ENCODE assay signal across 10 mouse cellular contexts in the genomic region with DNA sequence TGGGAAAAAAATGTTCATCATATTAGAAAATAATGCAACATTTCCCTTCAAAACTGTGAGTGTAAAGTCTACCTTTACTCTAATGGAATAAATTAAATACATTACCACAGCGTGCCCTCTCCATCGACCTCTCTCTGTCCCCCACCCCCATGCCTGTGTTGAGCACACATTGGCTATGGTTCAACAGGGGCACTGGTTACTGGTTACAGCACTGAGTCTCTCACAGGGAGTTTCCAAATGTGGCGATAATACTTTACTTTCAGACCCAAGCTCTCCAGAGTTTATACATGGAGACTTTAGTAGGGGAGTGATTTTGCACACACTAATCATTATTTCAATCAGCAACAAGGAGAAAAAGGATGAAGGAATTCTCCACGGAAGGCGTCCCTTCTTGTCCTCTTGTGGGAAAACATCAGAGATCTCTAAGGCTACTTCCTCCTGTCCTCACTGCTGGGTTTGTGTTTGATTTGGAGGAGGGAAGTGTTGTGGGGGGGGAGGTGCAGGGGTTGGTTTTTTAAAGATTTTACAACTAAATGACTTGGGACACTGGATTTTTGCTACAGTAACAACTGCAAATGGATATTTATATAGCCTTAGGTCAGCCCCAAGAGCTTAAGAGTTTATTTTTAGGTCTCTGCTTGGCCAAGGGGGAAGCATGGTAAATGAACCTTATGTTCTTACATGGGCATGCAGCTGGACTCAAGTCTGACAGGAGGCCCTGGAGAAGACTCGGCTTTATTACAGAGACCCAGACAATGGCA.
DNase-seq lines count a peak whose midpoint lies in the region; ATAC-seq and TF ChIP-seq lines count a peak whose summit lies in the region.
"Had no signal": no experiment of that assay in that cellular context is flagged by ENCODE, and none has a peak within 500 bp of the region (broad histone marks: within the 10 kb centered on the region; RNA-seq: fewer than 3 reads in every experiment).

No protein-coding gene starts in this region.

- DNase-seq in adrenal gland, postnatal 10 days, result peak; percentile 13
- DNase-seq in adrenal gland, postnatal 4 days (ENCODE audit: low spot score in 2 of 2), result no peak
- DNase-seq in 3T3-L1 (ENCODE audit: low read depth, low spot score), result peak; percentile 27
- no peak for DNase-seq in spleen, postnatal 36 days (ENCODE audit: low spot score in 2 of 2)
- no peak for DNase-seq in frontal cortex, postnatal 10 days (ENCODE audit: low spot score in 2 of 2)
- no peak for DNase-seq in midbrain, postnatal 0 days (ENCODE audit: low spot score)
- DNase-seq: cerebellum, adult 11 months had no signal

- peaks cover 5 to 9% of the 10 kb centered on the region in 2 experiments for H3K4me1 ChIP-seq in heart, embryonic 14.5 days (ENCODE audit: control insufficient read depth in 2 of 2, insufficient read depth in 2 of 2, low read length in 2 of 2)
- H3K4me1 ChIP-seq in liver, embryonic 12.5 days, result no peaks in the 10 kb centered on the region
- no peaks in the 10 kb centered on the region for H3K4me1 ChIP-seq in midbrain, postnatal 0 days (ENCODE audit: insufficient read depth, low read length)

- H3K4me3 ChIP-seq in heart, embryonic 14.5 days (ENCODE audit: control insufficient read depth in 1 of 2, insufficient read depth in 1 of 2, low read depth in 1 of 2, low read length in 2 of 2), result peak overlapping the region in 1 of 2 experiments; percentile 13; a peak in 1 of 4 replicates
- H3K4me3 ChIP-seq in liver, embryonic 12.5 days, result no peak overlapping the region
- no peak overlapping the region for H3K4me3 ChIP-seq in midbrain, postnatal 0 days (ENCODE audit: low read depth, low read length)

- peak overlapping the region; percentile 94 to 95 for H3K27ac ChIP-seq in heart, embryonic 14.5 days (replicated peaks in 1 of 2; ENCODE audit: control insufficient read depth in 1 of 2, insufficient read depth in 1 of 2, low read depth in 2 of 2, low read length in 2 of 2)
- peak overlapping the region; percentile 12 for H3K27ac ChIP-seq in liver, embryonic 12.5 days
- H3K27ac ChIP-seq in midbrain, postnatal 0 days (ENCODE audit: low read depth, low read length), result no peak overlapping the region
- H3K27ac ChIP-seq: hindbrain, embryonic 14.5 days had no signal

- TF ChIP-seq CTCF in midbrain, postnatal 0 days (IDR thresholded peaks at IDR 0.05), result no peak

- peak overlapping the region; percentile 23; the same call in 1 of the 2 replicates for H3K9ac ChIP-seq in heart, embryonic 14.5 days (ENCODE audit: low read length)
- H3K9ac ChIP-seq in liver, embryonic 12.5 days, result no peak overlapping the region
- H3K9ac ChIP-seq in midbrain, postnatal 0 days (replicated peaks; ENCODE audit: low read length, poor library complexity, severe bottlenecking), result no peak overlapping the region
- H3K9ac ChIP-seq: hindbrain, embryonic 14.5 days had no signal

- WGBS in heart, embryonic 14.5 days, result 24% methylated on average over 6 of the region's 6 CpGs
- 42% methylated on average over 6 of the region's 6 CpGs for WGBS in liver, embryonic 12.5 days (ENCODE audit: insufficient replicate concordance)
- 80% methylated on average over 6 of the region's 6 CpGs for WGBS in midbrain, postnatal 0 days

- peak; percentile 77 for ATAC-seq in heart, embryonic 14.5 days (ENCODE audit: insufficient number of reproducible peaks, insufficient read depth, low FRiP score, low read depth)
- peak; percentile 85 for ATAC-seq in liver, embryonic 12.5 days
- no peak for ATAC-seq in midbrain, postnatal 0 days (ENCODE audit: low FRiP score)

- H3K27me3 ChIP-seq in heart, embryonic 14.5 days (ENCODE audit: control insufficient read depth, insufficient read depth, low read length), result no peaks in the 10 kb centered on the region
- no peaks in the 10 kb centered on the region for H3K27me3 ChIP-seq in liver, embryonic 12.5 days (replicated peaks)
- no peaks in the 10 kb centered on the region for H3K27me3 ChIP-seq in midbrain, postnatal 0 days (ENCODE audit: insufficient read depth, low read length)

- peak overlapping the region; percentile 42 for H3K4me2 ChIP-seq in heart, embryonic 14.5 days (ENCODE audit: low read length)
- 0 out of 2 replicates have a peak overlapping the region, but pooled peaks have one; percentile 7 for H3K4me2 ChIP-seq in liver, embryonic 12.5 days
- H3K4me2 ChIP-seq in midbrain, postnatal 0 days (ENCODE audit: low read depth, low read length, poor library complexity, severe bottlenecking), result no peak overlapping the region
- H3K4me2 ChIP-seq: hindbrain, embryonic 14.5 days had no signal

- no peaks in the 10 kb centered on the region for H3K36me3 ChIP-seq in heart, embryonic 14.5 days (ENCODE audit: control insufficient read depth, insufficient read depth, low read length)
- H3K36me3 ChIP-seq in liver, embryonic 12.5 days, result no peaks in the 10 kb centered on the region
- H3K36me3 ChIP-seq in midbrain, postnatal 0 days (ENCODE audit: insufficient read depth, low read length), result no peaks in the 10 kb centered on the region

- no peaks in the 10 kb centered on the region for H3K9me3 ChIP-seq in heart, embryonic 14.5 days (ENCODE audit: control insufficient read depth, low read length)
- H3K9me3 ChIP-seq in liver, embryonic 12.5 days (replicated peaks), result no peaks in the 10 kb centered on the region
- no peaks in the 10 kb centered on the region for H3K9me3 ChIP-seq in midbrain, postnatal 0 days (ENCODE audit: low read length)

Comparison
In these comparisons a context has a peak if more than half of its experiments do, and no peak if none do; other contexts are left out.
1. DNase-seq: peak in adrenal gland, postnatal 10 days (single experiment) and 3T3-L1 (single experiment); none in adrenal gland, postnatal 4 days (0 of 2), spleen, postnatal 36 days (0 of 2), frontal cortex, postnatal 10 days (0 of 2) and midbrain, postnatal 0 days (single experiment).